Mouse (Mus musculus) limb, embryonic 14.5 days (tissue): ENCODE measurements around the gene Slco2b1. TPM values are rescaled to one million over a fixed set of nuclear protein-coding genes. Genes with fewer than 3 reads are reported as not detected.

Experiments used
- ATAC-seq: fragments of 200-750 bp; cut with Nextera tagmentation; 2 replicates; pipeline ENCODE4 v1.8.0; 2017; ENCODE audit warnings: low read depth, moderate number of reproducible peaks, moderate TSS enrichment; ENCODE audit not compliant: low FRiP score
- DNase-seq: peaks from one replicate; pipeline ENCODE4 v3.0.0-alpha.2; 2015; ENCODE audit warnings: low spot score
- H3K27ac ChIP-seq: fragments of 300-500 bp; sonication (generic); replicated peaks from 2 replicates; pipeline ENCODE4 v1.5.1; 2014; ENCODE audit warnings: low read depth, mild to moderate bottlenecking, low read length, moderate library complexity, mixed read lengths
- H3K27me3 ChIP-seq: fragments of 300-500 bp; sonication (generic); 2 replicates; pipeline ENCODE4 v1.6.1; 2014; ENCODE audit warnings: low read length, mixed read lengths; ENCODE audit not compliant: control insufficient read depth, insufficient read depth
- H3K36me3 ChIP-seq: fragments of 300-500 bp; sonication (generic); 2 replicates; pipeline ENCODE4 v1.6.1; 2014; ENCODE audit warnings: mild to moderate bottlenecking, low read length, moderate library complexity, mixed read lengths; ENCODE audit not compliant: control insufficient read depth, insufficient read depth
- H3K4me1 ChIP-seq: fragments of 300-500 bp; sonication (generic); 2 replicates; pipeline ENCODE4 v1.6.1; 2014; ENCODE audit warnings: antibody characterized with exemption, low read length, mixed read lengths; ENCODE audit not compliant: control insufficient read depth, insufficient read depth
- H3K4me2 ChIP-seq: fragments of 300-500 bp; sonication (generic); replicated peaks from 2 replicates; pipeline ENCODE4 v1.6.1; 2014; ENCODE audit warnings: low read depth, mild to moderate bottlenecking, low read length, moderate library complexity; ENCODE audit not compliant: severe bottlenecking
- H3K4me3 ChIP-seq: fragments of 300-500 bp; sonication (generic); replicated peaks from 2 replicates; pipeline ENCODE4 v1.5.1; 2014; ENCODE audit warnings: low read length
- H3K9ac ChIP-seq: fragments of 300-500 bp; sonication (generic); 2 replicates; pipeline ENCODE4 v1.6.1; 2014; ENCODE audit warnings: mild to moderate bottlenecking, low read depth, low read length, moderate library complexity; ENCODE audit not compliant: severe bottlenecking
- H3K9me3 ChIP-seq: fragments of 300-500 bp; sonication (generic); 2 replicates; pipeline ENCODE4 v1.6.1; 2016; ENCODE audit warnings: low read length; ENCODE audit not compliant: control insufficient read depth
- POLR2A ChIP-seq: fragments of 200-500 bp; IDR thresholded peaks from 2 replicates; pipeline ENCODE4 v1.8.0; 2012; ENCODE audit warnings: inconsistent platforms, mild to moderate bottlenecking, moderate library complexity, borderline replicate concordance; ENCODE audit not compliant: insufficient read depth, insufficient read length; ENCODE audit errors: extremely low read depth
- WGBS: fragments of 180-500 bp; shearing (Covaris S2); extraction: QIAGEN DNeasy Blood & Tissue Kit; methylation state at CpG from one replicate; pipeline ENCODE4 v1.1.7; 2014; 5-methylcytosine and 5-hydroxymethylcytosine counted together
- polyA plus RNA-seq, 2 experiments: library from polyadenylated mRNA; depleted of rRNA in 1 of 2; stranded (reverse) in 1 of 2; unstranded in 1 of 2; fragments of >200 nt; fragmentation: Nextera tagmentation in 1 of 2; extraction: Ambion mirVana in 1 of 2; gene quantifications; 2 replicates each; pipeline versions ENCODE4 v1.2.1 to v1.2.3; 2012 to 2014

Slco2b1 gene
- polyA plus RNA-seq, 2 experiments: 3.2 to 4.7 TPM

DNA sequence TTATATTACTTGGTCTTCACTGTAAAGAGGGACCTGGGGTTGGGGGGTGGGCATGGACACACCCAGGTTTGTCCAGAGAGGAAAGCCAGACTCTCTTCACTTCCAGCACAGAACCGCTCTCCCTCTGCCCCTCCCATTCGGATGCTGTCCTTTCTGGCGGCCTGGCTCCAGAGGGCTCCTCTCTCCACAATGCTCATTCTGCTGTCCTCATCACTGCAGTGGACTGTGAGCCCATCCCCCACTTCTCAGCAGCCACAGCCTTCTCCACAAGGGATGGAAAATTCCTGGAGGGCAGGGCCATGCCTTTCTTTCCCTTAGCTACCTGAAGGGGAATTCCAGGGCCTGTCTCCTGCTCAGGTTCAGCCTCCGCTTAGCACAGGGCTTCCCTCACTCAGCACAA lies 42.3 kb downstream of the Slco2b1 start:
- 23% methylated on average over 4 of the region's 4 CpGs for WGBS
- ATAC-seq (no peak), DNase-seq (no peak)
- H3K4me3 ChIP-seq: no peak overlapping the region
- H3K4me2 ChIP-seq: no peak overlapping the region
- H3K9me3 ChIP-seq: no peaks in the 10 kb centered on the region
- H3K27ac ChIP-seq: no peak overlapping the region
- H3K4me1 ChIP-seq: no peaks in the 10 kb centered on the region
- H3K27me3 ChIP-seq: no peaks in the 10 kb centered on the region
- no peak for TF ChIP-seq POLR2A
- no peak overlapping the region for H3K9ac ChIP-seq
- no peaks in the 10 kb centered on the region for H3K36me3 ChIP-seq

DNA sequence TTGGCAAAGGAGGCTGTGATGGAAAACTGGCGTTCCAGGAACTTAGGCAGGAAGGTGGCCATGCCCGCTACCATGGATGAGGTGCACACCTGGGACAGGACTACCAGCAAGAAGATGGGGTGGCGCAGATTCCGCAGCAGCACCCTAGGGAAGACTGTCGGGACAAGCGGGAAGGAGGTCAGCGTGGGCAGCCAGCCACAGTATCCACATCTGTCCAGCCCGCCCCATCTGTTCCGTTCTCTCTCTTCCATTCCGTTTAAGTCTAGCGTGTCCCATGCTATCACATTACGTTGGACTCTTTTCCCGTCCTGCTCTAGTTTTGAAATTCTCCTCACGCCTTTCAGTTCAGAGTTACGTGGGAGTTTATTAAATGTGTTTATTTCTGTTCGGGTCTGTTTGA lies 44.0 kb downstream of the Slco2b1 start:
- ATAC-seq: no peak
- Histone ChIP-seq H3K27me3 (no peaks in the 10 kb centered on the region), H3K27ac (no peak overlapping the region), H3K4me1 (no peaks in the 10 kb centered on the region), H3K4me2 (no peak overlapping the region), H3K4me3 (no peak overlapping the region), H3K9ac (no peak overlapping the region), H3K36me3 (no peaks in the 10 kb centered on the region), H3K9me3 (no peaks in the 10 kb centered on the region)
- TF ChIP-seq POLR2A: no peak
- no peak for DNase-seq
- WGBS: 78% methylated on average over 16 of the region's 16 CpGs

DNA sequence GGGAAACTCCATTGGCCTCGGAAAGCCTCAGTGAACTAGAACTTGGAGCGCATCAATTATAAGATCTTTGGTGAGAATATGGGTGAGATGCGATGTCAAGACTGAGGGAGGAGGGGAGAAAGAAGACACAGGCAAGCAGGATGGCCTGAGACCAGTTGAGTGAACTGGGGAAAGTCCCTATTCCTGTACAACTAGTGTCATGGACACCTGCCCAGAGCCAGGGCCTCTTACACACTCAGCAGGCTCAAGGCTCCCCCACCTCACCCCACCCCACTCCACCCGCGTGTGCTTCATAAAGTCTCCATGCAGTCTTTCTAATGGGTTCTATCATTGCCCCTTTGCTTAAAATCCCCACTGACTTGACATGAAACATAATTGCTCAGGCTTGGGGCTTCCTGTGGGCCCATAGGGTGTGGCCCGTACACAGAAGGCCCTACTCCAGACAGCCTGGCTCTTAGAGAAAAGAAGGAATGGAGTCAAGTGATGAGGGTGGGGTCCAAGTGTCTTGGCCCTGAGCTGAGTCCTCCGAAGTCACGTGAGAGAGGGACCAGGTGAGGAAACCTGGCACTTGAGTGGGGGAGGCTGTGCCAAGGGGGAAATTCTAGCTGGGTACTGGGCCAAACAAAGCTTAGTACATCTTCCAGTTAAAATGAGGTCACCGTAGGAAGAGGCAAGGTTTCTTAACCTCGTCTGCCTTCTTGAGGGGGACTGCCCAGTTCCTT lies 45.2 kb downstream of the Slco2b1 start:
- TF ChIP-seq POLR2A: no peak
- H3K4me3 ChIP-seq: no peak overlapping the region
- H3K9me3 ChIP-seq: no peaks in the 10 kb centered on the region
- WGBS: 93% methylated on average over 10 of the region's 10 CpGs
- no peak for DNase-seq
- H3K9ac ChIP-seq: no peak overlapping the region
- no peaks in the 10 kb centered on the region for H3K36me3 ChIP-seq
- H3K4me1 ChIP-seq: no peaks in the 10 kb centered on the region
- no peak overlapping the region for H3K4me2 ChIP-seq
- no peak for ATAC-seq
- no peak overlapping the region for H3K27ac ChIP-seq
- H3K27me3 ChIP-seq: no peaks in the 10 kb centered on the region

DNA sequence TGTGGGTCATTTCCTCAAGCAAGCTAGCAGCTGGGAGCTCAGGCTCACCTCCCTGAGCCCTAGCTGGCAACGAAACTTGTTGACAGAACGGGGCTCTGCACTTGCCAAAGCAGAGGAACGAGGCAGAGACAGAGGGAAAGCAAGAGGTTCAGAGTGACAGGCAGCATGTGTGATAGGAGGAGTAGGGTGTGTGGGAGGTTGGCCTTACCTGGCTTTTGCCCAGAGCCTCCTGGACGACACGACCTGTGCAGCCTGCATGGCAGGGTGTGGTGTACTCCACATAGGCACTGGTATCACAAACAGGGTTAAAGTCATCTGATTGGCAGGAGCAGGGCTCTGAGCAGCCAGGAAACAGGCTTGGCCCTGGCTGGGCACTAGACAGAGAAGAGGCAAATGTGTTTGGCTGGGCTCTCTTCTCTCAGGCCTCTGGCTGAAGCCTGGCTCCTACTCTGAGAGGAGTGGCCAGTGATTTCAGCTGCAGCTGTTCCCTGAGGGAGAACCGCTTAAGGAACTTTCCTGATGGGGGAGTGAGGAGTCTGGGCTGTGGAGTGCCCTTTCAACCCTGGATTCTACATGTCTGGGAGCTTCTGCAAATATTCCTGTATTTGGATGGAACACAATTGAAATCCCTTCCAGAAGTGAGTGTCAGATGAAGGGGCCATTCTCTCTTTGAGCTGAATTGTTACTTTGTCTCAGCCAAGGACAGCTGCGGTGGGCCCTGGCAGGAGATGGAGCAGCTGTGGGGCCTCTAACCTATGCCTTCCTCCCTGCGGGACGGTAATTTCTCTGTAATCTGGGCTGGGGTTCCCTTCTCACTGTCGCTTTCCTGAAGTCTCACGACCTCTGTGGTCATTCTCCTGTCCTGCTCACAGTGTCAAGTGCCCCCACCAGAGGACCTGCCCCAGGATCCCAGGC lies 46.3 kb downstream of the Slco2b1 start:
- TF ChIP-seq POLR2A: no peak
- H3K9ac ChIP-seq: no peak overlapping the region
- H3K4me1 ChIP-seq: no peaks in the 10 kb centered on the region
- H3K27ac ChIP-seq: no peak overlapping the region; the same call in 1 of the 2 replicates
- no peaks in the 10 kb centered on the region for H3K9me3 ChIP-seq
- H3K4me2 ChIP-seq: no peak overlapping the region
- H3K27me3 ChIP-seq: no peaks in the 10 kb centered on the region
- peak; percentile 56 for DNase-seq
- no peak overlapping the region for H3K4me3 ChIP-seq
- 47% methylated on average over 11 of the region's 11 CpGs for WGBS
- peak; percentile 66 for ATAC-seq
- no peaks in the 10 kb centered on the region for H3K36me3 ChIP-seq

DNA sequence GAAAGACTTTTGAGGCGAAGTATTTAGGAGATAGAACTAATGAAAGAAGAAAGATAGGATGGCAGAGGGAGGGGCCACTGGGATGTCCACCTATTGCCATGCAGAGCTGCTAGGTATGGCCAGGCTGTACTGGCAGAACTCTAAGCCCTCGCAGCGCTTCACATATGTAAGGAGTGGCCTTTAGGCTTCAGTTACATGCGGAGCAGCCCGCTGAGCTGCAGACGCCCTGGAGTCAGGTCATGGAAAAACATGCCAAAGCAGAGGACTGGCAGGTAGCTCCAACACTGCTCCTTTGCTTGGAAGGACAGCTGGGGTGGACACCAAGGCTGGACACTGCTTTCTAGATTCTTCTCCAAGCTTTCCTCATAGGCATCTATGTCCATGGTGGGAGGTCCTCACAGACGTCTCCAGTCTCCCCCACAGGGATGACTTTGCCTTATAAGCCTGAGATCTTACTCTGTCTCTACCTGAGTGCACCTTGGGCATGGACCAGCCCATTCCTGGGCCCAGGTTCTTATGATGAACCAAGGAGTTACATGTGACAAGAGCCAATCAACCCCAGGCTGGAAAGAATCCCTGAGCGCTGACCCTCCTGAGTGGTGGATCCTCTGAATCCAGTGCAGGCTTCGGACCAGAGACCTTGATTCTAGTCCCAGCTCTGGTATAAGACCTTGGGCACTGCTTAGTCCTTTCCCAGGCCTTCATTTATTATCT lies 47.5 kb downstream of the Slco2b1 start:
- Histone ChIP-seq H3K4me3 (no peak overlapping the region), H3K27ac (no peak overlapping the region), H3K4me2 (no peak overlapping the region), H3K27me3 (no peaks in the 10 kb centered on the region), H3K36me3 (no peaks in the 10 kb centered on the region), H3K9ac (no peak overlapping the region), H3K9me3 (no peaks in the 10 kb centered on the region), H3K4me1 (no peaks in the 10 kb centered on the region)
- WGBS: 84% methylated on average over 9 of the region's 9 CpGs
- ATAC-seq (no peak), DNase-seq (no peak)
- no peak for TF ChIP-seq POLR2A
